Mouse (Mus musculus) adrenal gland, adult 8-10 months (tissue): ENCODE results near the gene Ccdc60. TPM values are rescaled to one million over a fixed set of nuclear protein-coding genes. Genes with fewer than 3 reads are reported as not detected.
"Not testable (repeated sequence)": the region's sequence is repeated elsewhere in the genome, so short reads cannot be mapped to it uniquely, and the experiment has no call there.

ENCODE experiments used
- DNase-seq: peaks from one replicate; pipeline ENCODE4 v3.0.0; 2022
- total RNA-seq, 4 experiments: library from RNA; stranded (reverse); gene quantifications; 2 replicates each; pipeline ENCODE4 v1.2.4; 2022

The Ccdc60 gene
- not detected for total RNA-seq

- no peak for DNase-seq
Measured at GRCm38 (mm10) chr5:116288849-116289570, at the start of gene Ccdc60. Ccdc60 (minus strand) TSS chr5:116288985.

DNA sequence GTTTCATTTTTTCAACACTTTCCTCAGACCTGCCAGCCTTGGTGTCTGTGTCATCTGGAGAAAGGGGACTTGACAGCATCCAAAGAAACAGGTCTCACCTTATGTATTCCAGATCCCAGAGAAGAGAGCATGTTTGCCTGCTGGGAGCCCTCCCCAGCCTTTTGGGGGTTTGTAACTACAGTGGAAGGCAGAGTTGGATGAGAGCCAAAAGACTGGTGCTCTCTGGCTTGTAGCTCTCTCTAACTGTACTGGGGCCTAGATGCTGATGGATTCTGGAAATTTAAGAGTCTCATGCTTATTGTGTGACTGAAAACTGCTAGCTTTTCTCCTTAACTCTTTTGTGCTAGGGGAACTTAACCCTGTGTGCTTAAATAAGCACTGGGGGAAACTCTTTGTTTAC lies 47.4 kb upstream of the Ccdc60 start:
- no peak for DNase-seq

DNA sequence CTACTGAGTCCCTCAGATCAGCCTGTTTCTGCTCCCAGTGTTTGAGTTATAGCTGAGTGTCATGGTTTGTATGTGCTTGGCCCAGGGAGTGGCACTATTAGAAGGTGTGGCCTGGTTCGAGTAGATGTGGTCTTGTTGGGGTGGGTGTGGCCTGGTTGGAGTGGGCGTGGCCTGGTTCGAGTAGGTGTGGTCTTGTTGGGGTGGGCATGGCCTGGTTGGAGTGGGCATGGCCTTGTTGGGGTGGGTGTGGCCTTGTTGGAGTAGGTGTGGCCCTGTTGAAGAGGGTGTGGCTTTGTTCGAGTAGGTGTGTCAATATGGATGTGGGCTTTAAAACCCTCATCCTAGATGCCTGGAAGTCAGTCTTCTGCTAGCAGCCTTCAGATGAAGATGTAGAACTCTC lies 40.1 kb upstream of the Ccdc60 start:
- no peak for DNase-seq

DNA sequence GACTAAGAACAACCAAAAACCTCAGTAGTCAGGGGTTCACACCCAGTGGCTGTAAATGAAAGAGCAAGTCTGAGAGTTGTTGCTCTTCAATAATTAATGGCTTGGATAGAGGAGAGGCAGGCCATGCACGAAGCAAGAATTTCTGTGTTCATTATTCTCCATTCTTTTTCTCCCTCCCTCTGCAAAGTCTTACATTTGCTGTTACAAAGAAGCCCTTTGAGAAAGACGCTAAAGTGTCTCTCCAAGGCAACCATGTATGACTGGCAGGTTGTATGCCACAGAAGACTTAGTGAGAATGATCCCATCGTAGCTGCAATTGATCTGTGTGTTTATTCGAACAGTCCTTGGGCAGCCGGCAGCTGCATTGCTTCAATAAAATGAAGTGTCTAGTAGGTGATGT lies 34.6 kb upstream of the Ccdc60 start:
- DNase-seq = no peak

DNA sequence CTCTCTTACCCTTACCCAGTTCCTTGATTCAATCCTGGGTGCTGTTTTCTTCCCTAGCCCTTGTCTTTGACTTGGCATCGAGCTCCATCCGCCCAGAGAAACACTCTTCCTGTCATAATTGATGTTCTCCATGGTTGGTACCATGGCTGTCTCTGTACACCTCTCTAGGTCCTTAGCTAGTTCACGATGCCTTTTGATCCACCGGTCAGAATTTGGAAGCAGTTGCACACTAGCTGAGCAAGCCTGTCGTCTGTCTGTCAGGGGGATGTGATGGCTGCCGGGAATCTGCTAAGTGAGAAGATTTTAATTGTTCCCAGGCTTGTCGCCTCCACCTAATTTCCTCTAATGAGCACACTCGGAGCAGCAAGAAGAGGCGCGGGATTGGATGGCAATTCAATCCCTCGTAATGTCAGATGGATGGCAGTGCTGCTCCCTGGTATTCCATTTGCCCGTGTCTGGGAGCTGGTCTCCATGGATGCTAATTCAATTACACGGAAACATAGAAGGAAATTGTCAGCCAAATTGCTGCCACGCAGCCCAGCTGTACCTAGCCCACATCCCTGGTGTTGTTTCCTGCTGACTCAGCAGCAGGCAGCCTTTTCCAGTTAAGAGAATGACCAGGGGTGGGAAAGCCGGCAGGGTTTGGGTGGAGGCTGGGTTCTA lies 33.7 kb upstream of the Ccdc60 start:
- DNase-seq = peak; percentile 18

DNA sequence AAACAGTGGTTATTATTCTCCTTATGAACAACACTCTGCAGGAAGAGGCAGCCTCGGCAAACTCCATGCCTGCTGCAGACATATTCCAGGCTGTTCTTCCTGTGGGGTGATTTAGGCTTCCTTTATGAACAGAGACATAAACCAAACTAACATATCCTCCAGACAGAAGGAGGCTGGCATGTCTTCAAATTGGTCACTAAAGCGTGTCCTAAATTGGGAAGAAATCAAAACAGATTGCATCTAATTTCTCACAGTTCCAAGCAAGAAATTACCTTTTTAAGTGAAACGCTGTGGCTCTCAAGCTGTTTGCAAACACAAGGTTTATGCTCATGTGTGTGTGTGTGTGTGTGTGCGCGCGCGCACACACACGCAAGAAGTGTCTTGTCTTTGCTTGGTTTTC lies 24.9 kb upstream of the Ccdc60 start:
- no peak for DNase-seq

- DNase-seq = no peak
Measured at GRCm38 (mm10) chr5:116312111-116312737, 23.4 kb upstream of the Ccdc60 start.

GRCm38 (mm10) chr5:116311636-116312035 lies 22.9 kb upstream of the Ccdc60 start:
- DNase-seq = no peak

- DNase-seq = no peak
Measured at GRCm38 (mm10) chr5:116309383-116309801, 20.6 kb upstream of the Ccdc60 start.

- DNase-seq = no peak
Measured at GRCm38 (mm10) chr5:116305557-116305956, 16.8 kb upstream of the Ccdc60 start.

GRCm38 (mm10) chr5:116305146-116305545 lies 16.4 kb upstream of the Ccdc60 start:
- not testable (repeated sequence) for DNase-seq

- DNase-seq = no peak
Measured at GRCm38 (mm10) chr5:116300984-116301383, 12.2 kb upstream of the Ccdc60 start.

DNA sequence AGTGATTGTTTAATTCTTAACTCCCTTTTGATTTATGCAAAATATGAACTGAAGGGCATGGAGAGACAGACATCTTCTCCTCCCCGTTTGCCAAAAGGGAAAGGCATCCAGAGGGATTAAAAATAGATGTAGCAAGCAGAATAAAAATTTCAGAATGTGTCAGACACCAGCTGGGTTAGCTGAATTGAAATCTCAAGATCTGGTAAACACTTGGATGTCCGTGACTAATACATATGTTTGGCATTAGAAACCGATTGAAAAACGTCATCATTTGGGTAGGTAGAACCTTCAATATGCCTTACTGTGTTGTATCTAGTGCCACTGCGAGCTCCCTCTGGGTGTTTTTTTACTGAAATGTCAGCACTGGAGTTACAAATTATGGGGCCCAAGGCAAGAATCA lies 4.7 kb upstream of the Ccdc60 start:
- no peak for DNase-seq

GRCm38 (mm10) chr5:116290584-116290983 lies 1.8 kb upstream of the Ccdc60 start:
- no peak for DNase-seq

GRCm38 (mm10) chr5:116289897-116290296 lies 1.1 kb upstream of the Ccdc60 start:
- no peak for DNase-seq

GRCm38 (mm10) chr5:116288183-116288582 lies 602 bp downstream of the Ccdc60 start:
- DNase-seq = no peak

GRCm38 (mm10) chr5:116285532-116286176 lies 3.1 kb downstream of the Ccdc60 start:
- DNase-seq = no peak

DNA sequence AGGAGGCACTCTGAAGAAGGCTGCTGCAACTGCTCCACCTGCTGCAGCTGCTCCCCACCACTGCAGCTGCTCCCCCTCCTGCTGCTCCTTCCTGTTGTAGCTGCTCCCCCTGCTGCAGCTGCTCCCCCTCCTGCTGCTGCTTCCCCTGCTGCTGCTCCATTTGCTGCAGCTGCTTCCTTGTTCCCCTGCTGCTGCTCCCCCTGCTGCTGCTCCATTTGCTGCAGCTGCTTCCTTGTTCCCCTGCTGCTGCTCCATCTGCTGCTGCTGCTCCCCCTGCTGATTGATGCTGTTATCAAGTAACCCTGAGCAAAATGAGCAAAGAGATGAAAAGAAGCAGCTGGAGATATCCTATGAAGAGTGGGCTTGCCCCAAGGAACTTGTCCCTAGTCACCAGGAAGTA lies 8.3 kb downstream of the Ccdc60 start:
- DNase-seq = no peak

- DNase-seq = no peak
Measured at GRCm38 (mm10) chr5:116278436-116278918, 10.3 kb downstream of the Ccdc60 start.

DNA sequence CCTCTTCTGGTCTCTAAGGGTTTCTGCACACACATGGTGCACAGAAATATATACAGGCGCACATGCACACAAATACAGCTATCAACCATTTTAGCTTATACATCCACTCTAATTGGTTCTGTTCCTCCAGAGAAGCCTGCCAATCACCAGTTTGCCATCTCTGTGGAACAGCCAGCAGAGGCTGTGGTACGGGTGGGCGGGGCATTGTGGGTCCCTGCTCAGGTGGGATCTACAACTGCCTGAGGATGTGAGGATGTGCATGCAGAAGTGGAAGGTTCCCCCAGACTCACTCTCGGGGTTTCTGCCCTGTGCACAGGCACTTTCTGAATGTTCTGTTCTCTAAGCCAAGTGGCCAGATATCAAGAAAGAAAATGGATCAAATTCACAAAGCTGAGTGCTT lies 10.8 kb downstream of the Ccdc60 start:
- no peak for DNase-seq

GRCm38 (mm10) chr5:116274818-116275217 lies 14.0 kb downstream of the Ccdc60 start:
- no peak for DNase-seq

DNA sequence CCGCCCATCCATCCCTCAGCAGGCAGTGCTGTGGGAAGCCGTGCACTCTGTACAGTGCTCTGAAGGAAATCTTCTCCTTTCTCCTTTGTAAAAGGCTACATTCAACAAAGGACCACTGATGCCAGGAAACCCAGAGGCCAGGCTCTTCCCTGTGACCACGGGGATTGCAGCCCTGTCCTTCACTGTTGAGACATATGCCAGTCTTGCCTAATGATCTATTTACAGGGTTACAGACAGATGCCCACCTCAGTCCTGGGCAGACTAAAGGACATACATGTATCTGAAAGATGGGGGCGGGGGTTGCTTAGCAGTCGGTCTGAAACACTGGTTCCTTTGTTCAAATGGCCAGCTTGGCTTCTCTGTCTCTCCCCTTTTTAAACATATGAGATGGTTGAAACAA lies 14.4 kb downstream of the Ccdc60 start:
- no peak for DNase-seq
